Mouse (Mus musculus): Measurements from ENCODE around the gene Slc25a45.

Slc25a45 gene

DNA sequence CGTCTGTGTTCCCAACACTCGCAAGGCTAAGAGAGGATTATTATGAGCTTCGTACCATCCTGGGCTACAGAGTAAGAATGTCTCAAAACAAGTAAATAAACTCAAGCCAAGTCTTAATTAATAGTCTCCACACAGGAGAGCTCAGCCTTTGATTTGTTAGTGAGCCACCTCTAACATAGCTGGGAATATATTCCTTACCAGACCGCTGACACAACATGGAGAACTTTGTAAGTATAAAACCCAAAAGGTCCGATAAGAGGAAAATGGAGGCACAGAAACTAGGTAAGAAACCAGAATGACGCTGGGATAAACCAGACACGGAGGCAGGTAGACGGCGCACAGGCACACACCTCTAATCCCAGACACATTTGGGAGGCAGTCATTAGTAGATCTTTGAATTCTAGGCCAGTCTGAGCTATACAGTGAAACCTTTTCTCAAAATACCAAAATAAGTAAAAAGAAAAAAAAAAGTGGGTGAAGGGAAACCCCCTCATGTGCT is 36.7 kb upstream of the Slc25a45 start:
- no peak for DNase-seq (ENCODE audit: low spot score)

DNA sequence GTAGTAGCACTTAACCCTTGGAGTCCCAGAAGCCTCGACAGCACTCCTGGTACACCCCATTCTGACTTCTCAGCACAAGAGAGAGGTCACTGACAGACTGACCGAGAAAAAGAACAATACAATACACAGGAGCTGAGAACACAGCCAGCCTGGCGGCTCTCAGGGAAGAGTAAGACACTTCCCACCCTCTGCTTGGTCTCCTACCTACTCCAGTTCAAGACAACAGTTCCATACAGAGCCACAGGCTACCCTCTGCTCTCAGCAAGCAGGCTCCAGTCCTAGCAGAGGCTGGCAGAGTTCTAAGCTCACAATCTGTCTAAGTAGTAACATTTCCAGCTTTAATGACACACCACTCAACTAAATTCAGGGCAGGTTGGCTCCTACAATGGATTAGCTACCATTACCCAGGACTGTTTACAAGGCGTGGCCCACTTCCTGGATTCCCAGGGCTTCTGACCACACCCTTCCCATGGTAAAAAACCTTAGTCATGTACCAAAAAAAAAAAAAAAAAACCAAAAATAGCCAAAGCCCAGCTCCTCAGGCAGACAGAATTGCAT is 36.1 kb upstream of the Slc25a45 start:
- DNase-seq (ENCODE audit: low spot score): no peak

DNA sequence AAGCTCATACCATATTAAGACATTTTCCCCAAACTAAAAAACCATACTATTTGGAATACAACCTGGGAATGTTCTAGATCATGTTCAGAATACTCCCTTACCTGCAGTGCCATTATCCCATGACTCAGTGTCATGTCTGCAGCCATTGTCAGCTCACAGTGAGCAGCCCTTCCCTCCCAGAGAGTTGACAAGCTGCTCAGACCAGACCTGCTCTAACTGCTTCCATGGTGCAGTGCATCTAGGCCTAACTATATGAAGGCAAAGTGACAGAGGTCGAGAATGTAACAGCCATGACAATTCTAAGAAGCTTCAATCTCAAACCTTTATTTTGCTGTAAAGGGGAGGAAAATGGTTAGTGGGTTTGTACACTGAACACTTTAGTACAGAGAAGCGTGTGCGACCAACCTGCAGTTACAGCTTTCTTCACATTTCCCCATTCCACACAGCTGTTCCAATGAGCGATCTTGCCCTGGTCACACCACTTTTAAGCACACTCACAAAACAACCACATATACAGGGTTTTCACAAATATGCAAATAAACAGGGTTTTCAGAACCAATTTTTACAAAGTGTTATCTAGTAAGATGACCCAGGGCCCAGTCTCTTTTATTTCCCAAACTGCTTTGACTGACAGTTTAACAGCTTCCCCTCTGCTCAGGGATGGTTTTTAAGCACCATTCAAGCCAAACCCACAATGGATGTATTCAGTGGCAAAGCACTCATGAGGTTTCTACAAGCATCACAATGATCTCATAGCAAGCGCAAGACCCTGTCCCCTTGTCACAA is 35.4 kb upstream of the Slc25a45 start:
- no peak for DNase-seq (ENCODE audit: low spot score)

DNA sequence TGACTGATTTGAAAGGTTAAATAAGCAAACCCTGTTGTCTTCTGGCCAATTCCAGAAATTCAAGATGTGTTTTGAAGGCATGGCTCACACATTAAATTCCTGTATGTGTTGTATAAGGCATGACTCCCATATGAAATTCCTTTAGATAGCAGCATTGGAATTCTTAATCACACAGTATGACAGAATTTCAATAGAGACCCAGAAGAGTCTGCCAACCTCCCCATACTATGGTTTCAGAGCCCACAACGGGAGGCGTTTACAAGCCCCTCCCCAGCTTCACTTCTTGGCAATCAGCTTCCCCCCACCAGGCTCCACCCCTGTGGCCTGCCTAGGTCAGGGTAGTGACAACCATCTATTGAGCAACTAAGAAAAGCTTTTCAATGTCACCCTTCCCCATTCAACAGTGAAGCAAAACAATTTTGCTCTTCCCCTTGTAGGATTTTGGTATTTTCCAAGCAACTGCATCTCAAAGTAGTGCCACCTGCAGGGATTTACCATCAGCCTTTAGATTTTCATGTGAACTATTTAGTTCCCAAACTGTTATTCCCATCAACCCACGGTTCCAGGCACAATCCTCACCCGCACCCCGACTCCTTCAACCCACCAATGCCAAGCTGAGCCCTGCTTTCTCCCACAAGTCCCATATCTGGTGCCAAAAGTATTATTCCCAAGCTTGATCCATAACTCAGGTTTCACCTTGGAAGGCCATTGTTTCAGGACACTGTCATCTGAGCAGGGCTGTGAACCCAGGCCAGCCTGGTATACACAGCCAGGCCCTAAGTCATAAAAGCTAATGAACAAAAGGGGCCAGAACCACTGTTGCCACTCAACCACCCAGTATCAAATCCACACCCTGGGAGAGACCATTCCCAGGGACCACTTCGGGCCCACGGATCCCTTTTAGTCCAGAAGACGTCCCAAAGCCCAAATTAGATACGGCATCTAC is 34.5 kb upstream of the Slc25a45 start:
- no peak for DNase-seq (ENCODE audit: low spot score)

DNA sequence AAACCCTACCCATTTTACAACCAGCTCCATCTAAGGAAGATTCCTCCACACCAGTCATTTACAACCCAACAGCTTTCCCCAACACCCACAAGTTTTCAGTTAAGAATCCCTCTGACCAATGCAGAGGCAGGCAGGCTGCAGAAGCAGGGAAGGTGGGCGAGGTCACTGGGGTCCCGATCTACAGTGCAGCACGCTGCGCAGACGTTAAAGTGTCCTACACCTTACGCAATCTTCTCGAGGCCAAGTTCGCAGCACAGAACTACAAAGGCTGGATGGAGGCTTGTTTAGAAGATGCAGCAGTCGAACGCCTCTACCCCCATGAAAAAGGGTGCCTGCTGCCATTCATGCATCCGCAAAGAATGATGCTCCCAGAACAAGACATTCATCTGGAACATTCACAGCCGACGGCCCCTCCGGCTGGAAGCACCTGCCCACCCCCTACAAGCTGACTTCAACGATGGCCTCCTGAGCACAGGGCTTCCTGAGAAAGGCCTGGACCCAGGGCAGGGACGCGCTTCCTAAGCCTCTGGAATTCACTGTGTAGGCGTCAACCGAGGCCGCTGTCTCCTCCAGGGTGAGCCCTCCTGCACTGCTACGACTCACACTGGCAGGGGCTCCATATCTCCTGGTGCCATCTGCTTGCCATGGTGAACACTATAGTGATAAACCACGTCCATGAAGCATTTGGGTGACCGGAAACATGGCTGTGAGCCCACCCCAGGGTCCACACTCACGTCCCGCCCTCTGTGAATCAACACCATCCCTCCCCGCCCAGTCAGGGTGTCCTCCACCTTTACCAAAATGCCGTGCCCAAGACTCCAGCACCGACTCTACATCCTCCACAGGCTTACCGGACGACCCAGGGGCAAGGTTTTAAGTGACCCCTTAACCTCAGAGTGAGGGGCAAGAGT is 33.6 kb upstream of the Slc25a45 start:
- DNase-seq (ENCODE audit: low spot score): no peak

DNA sequence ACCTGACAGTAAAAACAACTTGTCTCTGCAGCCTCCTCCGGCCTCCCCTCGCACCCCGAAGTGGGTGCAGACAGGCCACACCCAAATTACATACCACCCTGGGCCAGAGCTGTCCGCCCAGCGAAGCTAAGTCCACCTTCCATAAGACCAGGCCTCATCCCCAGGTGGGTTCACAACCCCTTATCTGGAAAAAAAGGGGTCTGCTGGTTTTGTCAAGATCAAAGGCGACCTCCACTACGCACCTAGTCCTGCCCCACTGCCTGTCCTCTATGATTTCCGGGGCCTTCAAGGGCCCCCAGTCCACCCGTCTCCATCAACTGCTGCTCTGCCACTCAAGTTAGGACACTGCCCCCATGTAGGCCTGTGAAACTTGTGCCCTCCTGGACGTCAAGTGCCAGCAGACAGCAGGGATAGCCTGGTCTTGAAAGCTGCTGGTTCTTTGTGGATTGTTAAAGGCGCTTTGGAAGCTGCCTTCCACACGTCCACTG is 32.7 kb upstream of the Slc25a45 start:
- no peak for DNase-seq (ENCODE audit: low spot score)

DNA sequence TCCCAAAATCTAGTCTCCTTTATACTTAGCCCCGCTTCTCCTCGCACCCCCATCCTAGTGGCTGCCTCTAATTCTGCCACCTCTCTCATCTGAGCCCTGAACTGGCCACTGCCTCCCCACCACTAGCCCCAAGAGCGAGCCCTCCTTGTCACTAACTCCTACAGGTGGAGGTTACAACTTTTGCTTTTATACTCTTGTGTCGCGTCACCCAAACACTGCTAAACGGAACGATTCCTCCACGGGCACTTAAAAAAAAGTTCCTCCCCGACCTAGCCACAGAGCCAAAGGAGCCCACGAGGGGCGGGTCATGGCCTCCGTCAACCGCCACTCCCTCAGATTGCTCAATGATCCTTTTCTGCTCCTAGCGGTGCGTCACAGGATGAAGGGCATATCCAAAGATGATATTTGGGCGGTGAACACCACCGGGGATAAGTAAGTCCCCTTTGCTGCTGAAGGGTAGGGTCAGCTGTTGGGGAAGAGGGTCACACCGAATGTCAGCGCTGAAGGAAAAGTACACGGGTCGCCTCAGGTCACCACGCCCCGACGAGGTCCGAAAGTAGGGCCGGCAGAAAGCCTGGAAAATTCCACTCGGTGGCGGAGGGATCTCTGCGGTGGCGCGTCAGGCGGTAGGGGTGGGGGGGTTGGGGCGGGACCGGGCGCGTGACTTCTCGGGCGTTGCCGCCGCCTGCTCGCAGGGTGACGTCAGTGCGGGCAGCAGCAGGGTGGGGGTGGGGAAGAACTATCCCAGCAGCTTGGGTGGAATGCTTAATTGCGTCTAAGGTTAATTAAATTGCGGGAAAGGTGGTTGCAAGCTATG is 32.1 kb upstream of the Slc25a45 start:
- peak; percentile 94 for DNase-seq (ENCODE audit: low spot score)

DNA sequence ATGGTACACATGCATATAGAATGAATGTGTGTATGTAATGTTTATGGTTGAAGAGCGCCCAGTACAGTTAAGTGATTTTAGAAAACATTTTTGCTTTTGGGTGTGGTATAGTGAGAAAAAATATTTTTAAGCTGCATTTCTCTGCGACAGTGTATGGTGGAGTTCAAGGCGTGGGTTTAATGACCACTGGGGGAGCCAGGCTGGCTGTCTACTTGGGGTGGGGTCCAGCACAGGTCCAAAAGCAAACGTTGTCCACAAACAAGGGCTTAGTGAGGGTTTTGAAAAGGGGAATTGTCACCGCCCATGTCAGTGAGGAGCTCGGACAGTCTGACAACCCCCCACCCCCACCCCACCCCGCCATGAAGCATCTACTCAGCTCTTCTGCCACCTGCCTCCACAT is 31.5 kb upstream of the Slc25a45 start:
- DNase-seq (ENCODE audit: low spot score): no peak

DNA sequence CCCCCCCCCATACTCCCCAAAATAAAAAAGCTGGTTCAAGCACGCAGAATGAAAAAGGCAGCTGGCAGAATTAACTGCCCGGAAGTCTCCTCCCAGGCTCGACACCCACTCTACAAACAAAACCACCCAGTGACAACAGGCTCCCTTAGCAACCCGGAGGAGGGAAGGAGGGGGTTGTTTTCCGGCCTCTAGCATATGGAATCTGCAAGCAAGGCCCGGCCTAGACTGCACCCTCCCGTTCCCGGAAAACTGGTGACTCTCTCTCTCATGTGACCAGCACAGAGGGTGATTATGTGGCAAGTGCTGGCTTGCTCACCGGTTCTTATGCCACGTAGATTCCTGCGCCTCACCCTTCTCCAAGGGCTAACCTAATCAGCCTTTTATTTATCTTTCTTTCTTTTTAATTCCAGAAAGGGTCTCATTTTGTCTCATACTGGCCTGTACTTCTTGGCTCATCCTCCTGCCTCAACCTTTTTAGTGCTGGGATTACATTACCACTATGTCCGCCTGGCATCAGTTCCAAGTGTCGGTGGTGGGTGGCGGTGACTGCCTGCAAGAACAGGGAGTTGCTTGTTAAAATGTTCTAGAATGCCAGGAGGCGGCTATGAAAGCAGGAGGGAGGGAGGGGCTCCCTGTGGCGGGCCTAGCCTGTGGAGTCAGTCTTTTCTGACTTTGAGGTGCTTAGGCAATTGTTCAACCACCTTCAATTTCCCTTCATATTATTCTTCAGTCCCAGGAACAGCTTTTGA is 30.9 kb upstream of the Slc25a45 start:
- DNase-seq (ENCODE audit: low spot score): peak; percentile 62

DNA sequence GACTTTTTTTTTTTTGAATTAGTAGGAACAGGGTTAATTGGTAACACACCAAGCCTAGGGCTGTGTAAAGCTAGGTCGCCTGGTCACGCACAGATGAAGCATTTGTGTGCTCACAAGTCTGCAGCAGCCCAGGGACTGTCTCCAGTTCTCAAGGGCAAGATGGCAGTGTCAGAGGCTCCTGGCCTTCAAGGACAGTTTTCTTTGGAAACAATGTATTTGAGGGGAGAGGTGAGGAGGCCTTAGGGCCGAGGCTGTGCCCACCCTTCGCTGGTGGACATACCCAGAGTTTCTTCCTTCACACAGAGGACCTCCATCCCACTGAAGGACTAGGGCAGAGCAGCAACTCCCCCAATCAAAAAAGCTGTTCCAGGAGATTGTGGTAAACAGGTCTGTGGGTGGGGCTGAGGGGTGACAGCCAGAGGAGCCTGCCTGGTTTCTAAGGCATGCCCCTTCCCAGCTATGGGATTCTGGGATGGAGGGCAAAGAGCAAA is 30.3 kb upstream of the Slc25a45 start:
- DNase-seq (ENCODE audit: low spot score): no peak

DNA sequence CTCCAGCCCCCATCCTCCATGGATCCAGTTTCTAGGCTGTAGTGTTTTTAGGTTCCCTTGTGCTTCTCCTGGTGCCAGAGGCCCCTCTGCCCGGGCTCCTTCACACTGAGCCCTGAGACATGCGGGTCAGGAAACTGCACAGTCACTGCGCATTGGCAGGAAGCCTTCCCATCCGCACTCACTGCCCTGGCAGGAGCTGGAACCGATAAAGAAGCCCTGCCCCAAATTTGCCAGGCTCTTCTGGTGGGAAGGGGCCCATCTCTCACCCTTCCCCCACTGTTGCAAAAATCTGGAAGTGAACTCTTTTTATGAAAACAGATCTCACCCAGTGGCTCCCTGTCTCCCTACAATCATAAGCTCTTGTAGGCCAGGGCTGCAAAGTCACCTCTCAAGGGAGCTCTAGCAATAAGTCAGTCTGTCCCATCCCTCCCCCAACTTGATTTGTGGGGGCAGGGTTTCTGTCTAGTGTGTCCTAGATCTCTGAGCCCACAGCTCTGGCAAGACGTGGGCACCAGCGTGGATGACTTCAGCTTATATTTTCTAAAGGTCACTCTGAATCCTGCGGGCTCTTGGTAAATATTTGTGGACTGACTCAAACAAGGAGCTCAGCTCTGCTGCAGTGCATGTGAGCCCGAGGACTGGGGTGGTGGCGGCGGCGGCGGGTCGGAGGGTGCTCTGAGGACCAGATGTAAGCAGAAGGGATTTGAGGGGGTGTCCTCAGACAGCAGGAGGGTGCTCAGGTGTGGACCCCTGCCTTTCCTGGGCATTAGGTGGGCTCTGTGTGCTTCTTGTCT is 29.4 kb upstream of the Slc25a45 start:
- no peak for DNase-seq (ENCODE audit: low spot score)

DNA sequence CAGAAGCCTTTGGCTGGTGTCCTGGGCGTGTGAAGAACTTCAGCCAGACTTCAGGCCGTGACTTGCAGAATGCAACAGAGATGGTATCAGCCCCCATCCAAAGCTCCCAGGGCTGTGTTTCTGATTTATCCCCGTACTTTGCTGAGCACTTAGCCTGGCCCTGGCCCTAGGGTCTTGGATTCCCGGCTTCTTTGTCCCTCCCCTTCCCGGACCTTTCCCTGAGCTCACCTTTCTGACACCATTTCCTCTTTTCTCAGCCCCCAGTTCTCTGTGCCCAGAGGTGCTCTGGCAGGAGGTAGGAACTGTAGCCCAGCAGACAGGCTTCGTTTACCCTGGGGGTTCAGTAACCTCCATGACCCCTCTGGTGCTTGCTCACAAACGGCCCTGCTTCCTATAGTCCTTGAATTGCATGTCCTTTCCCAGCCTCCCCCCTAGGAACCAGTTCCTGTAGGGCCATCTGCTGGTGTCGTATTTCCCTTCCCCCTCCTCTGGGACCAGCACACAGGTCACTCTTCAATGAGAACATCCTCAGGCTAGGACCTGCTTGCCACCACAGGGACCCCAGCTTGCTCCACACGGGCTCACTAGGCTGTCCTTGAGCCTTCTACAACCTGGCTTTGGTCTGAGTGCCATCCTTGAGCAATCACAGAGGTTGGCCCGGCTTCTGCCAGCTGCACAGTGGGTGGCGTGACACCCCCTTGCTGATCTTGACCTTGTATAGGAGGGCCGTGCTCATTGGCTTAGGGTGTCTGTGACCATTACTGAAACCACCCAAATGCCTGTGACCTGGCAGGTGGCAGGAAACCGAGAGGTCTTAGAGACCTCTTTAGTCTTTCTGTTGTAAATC is 28.6 kb upstream of the Slc25a45 start:
- DNase-seq (ENCODE audit: low spot score): no peak

DNA sequence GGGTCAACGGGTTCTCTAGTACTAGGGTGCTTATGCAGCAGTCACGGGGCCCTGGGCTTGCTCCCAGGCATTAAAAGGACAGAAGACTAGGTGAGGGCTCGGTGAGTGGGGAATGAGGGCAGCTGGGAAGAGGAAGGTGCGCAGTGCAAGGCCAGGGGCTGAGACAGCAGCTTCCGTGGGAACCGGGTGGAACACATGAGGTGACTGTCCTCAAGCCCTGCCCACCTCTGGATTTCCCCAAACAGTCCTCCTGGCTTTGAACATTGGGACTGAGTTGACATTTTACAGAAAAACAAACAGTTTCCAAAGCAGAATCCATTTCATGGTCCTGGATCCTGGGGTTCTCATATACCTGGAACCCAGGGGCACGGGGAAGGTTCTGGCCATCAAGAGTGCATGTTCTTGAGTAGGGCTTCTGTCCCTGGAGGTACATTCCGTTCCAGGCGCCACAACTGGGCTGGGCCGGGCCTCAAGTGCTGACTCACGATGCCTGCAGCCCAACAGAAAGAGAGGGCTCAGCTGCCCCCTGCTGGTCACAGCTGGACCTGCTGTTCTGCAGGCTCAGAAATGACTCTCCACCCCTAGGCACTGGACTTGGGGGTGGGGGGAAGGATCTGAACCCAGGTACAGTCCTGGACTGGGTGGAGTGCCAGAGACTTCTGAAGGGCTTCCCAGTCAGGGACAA is 27.6 kb upstream of the Slc25a45 start:
- peak; percentile 93 for DNase-seq (ENCODE audit: low spot score)

DNA sequence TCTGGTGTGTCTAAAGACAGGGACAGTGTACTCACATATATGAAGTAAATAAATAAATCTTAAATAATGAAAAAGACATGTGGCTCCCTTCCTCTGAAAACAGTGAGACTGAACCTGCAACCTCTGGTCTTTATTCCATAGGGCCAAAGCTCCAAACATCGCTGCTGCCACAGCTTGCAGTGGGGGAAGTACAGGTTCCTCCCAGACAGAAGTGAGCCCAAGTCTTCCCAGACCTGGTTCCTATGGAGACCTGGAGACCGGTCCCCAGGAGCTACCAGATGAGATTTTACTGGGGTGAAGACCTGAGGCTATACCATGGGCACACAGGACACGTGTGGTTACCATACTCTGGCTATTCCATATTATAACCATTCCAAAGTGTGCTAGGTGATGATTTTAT is 26.7 kb upstream of the Slc25a45 start:
- DNase-seq (ENCODE audit: low spot score): no peak

DNA sequence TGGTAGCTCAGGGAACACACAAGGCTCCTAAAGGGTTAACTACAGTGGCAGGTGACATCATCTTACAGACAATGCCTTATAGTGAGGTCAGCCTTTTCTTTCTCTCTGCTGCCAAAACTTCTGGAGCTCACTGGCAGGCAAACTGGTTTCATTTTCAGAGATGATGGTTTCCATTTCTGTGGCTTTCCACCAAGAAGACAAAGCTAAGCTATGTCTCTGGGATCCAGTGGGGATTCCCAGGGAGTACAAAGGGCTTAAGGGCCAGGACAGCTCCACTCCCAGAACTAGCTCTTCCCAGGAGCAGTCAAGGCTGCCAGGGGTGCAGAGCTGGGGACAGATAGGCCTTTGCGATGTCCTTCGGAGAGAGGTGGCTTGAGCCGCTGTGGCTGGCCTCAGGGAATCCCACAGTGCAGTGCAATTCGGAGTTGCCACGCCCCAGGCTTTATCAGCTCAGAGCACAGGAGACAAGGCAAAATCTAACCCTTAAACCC is 26.1 kb upstream of the Slc25a45 start:
- no peak for DNase-seq (ENCODE audit: low spot score)

DNA sequence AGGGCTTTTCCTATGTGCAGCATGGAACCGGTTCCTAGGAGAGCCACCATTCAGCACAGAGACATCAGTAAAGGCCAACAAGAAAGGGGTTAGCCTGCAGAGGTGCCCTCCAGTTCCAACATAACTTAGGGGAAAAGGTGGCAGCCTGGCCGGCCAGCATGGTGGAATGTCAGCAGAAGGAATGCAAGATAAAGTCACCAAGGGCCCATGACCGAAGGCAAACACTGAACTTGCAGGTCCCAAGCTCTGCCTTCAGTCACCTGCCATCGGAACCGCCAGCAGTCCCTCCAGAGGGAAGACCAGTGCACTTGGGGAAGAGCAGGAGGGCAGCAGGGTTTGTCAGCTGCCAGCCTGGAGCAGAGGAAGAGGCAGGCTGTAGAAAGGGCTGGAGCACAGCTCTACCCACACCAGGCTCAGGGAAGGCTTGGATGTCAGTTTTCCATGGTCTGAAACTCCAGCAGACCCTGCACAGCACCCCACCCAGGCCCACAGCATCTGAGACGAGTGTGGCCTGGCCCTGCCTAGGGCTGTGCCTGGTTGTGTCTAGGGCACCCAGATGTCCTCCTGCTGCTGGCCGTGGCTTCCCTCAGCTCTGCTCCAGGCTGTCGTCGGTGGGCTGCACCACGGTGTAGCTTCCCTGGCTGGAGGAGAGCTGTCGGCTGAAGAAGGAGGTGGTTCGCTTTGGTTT is 25.4 kb upstream of the Slc25a45 start:
- no peak for DNase-seq (ENCODE audit: low spot score)

Measured in ovary, postnatal 14 days (tissue).